Mouse (Mus musculus) heart, postnatal 0 days (tissue): Measurements from ENCODE around the gene Vamp1. TPM values are rescaled to one million over a fixed set of nuclear protein-coding genes. Genes with fewer than 3 reads are reported as not detected.

Source experiments
- ATAC-seq: fragments of 200-750 bp; cut with Nextera tagmentation; 2 replicates; pipeline ENCODE4 v1.8.0; 2017; ENCODE audit warnings: low read depth, moderate number of reproducible peaks, moderate library complexity; ENCODE audit not compliant: insufficient read depth
- DNase-seq: peaks from one replicate; pipeline ENCODE4 v3.0.0-alpha.2; 2016; ENCODE audit warnings: low spot score
- H3K27ac ChIP-seq: fragments of 300-500 bp; sonication (generic); 2 replicates; pipeline ENCODE4 v1.5.1; 2014; ENCODE audit warnings: low read depth, mild to moderate bottlenecking
- H3K27me3 ChIP-seq: fragments of 300-500 bp; sonication (generic); 2 replicates; pipeline ENCODE4 v1.6.1; 2014; ENCODE audit warnings: low read length, mixed read lengths; ENCODE audit not compliant: control insufficient read depth, insufficient read depth
- H3K36me3 ChIP-seq: fragments of 300-500 bp; sonication (generic); replicated peaks from 2 replicates; pipeline ENCODE4 v1.6.1; 2014; ENCODE audit warnings: low read length, mixed read lengths; ENCODE audit not compliant: control insufficient read depth, insufficient read depth
- H3K4me1 ChIP-seq: fragments of 300-500 bp; sonication (generic); 2 replicates; pipeline ENCODE4 v1.6.1; 2014; ENCODE audit warnings: antibody characterized with exemption; ENCODE audit not compliant: control insufficient read depth, insufficient read depth
- H3K4me2 ChIP-seq: fragments of 300-500 bp; sonication (generic); 2 replicates; pipeline ENCODE4 v1.6.1; 2014; ENCODE audit warnings: low read depth, mild to moderate bottlenecking, low read length, moderate library complexity
- H3K4me3 ChIP-seq: fragments of 300-500 bp; sonication (generic); 2 replicates; pipeline ENCODE4 v1.5.1; 2014; ENCODE audit warnings: low read depth, low read length
- H3K9ac ChIP-seq: fragments of 300-500 bp; sonication (generic); replicated peaks from 2 replicates; pipeline ENCODE4 v1.6.1; 2014; ENCODE audit warnings: low read depth, low read length, mixed read lengths
- H3K9me3 ChIP-seq: fragments of 300-500 bp; sonication (generic); replicated peaks from 2 replicates; pipeline ENCODE4 v1.6.1; 2016; ENCODE audit warnings: low read length; ENCODE audit not compliant: control insufficient read depth
- CTCF ChIP-seq: IDR thresholded peaks from 2 replicates; pipeline ENCODE4 v1.5.1; 2016; ENCODE audit warnings: antibody characterized with exemption, control low read depth, low read depth
- EP300 ChIP-seq: IDR thresholded peaks from 2 replicates; pipeline ENCODE4 v1.6.1; 2016; ENCODE audit warnings: antibody characterized with exemption, low read depth
- WGBS: fragments of 180-500 bp; shearing (Covaris S2); extraction: QIAGEN DNeasy Blood & Tissue Kit; methylation state at CpG from one replicate; pipeline ENCODE4 v1.1.7; 2014; 5-methylcytosine and 5-hydroxymethylcytosine counted together
- polyA plus RNA-seq: library from polyadenylated mRNA; unstranded; fragments of >200 nt; fragmentation: Nextera tagmentation; extraction: Ambion mirVana; gene quantifications from 2 replicates; pipeline ENCODE4 v1.2.1, GENCODE M21; 2015
- total RNA-seq: library from RNA; depleted of rRNA; stranded (reverse); fragments of >200 nt; gene quantifications from 2 replicates; pipeline ENCODE4 v1.2.3, GENCODE M21; 2014; ENCODE audit warnings: low replicate concordance

Vamp1 gene
- total and polyA plus RNA-seq, 2 experiments from 2014 or later: 3.6 to 5.4 TPM

DNA sequence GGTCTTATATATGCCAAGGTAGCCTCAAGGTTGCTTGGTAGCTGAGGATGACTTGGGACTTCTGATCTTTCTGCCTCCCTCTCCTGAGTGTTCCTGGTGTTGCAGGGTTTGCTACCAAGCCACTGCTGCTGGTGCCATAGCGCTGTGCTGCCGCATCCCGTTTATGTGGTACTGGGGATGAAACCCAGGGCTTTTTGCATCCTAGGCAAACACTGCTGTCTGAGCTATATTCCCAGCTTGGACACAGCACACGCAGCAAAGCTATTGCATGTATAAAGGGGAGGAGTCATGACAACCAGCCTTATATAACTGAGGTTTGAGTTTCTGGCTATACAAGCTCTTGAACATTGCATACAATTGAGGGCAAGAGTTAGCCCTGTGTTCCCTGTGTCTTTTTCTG lies 22.1 kb downstream of the Vamp1 start:
- Histone ChIP-seq H3K36me3 (no peaks in the 10 kb centered on the region), H3K27ac (peak overlapping the region; percentile 48; the same call in 1 of the 2 replicates), H3K4me3 (no peak overlapping the region; the same call in 1 of the 2 replicates), H3K4me2 (no peak overlapping the region; the same call in 1 of the 2 replicates), H3K4me1 (peaks cover 15% of the 10 kb centered on the region), H3K9me3 (no peaks in the 10 kb centered on the region), H3K27me3 (no peaks in the 10 kb centered on the region), H3K9ac (no peak overlapping the region)
- TF ChIP-seq EP300 (no peak), CTCF (no peak)
- ATAC-seq: no peak
- 88% methylated on average over 4 of the region's 4 CpGs for WGBS
- no peak for DNase-seq

DNA sequence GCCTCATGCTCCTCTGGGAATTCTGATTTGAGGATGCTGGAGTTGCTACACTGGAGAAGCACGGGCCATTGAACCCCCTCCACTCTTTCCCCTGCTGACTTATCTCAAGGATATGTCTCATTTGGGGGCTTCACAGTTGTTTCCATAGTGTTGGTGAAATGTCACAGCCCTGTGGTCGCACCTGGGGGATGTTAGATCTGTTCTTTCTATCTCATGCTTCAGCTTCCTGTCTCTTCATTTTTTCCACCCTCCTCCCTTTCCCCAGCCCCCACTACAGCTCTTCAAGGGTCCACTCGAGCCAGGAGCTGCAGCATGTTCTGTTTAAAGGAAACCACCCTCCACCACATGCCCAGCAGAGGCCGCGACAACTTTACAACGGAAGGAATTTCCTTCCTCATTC lies 23.0 kb downstream of the Vamp1 start:
- ATAC-seq (no peak), DNase-seq (no peak)
- Histone ChIP-seq H3K4me1 (peaks cover 10% of the 10 kb centered on the region; the same call in 1 of the 2 replicates), H3K36me3 (no peaks in the 10 kb centered on the region), H3K9me3 (no peaks in the 10 kb centered on the region), H3K4me2 (no peak overlapping the region), H3K27me3 (no peaks in the 10 kb centered on the region), H3K4me3 (no peak overlapping the region), H3K9ac (no peak overlapping the region; the same call in 1 of the 2 replicates), H3K27ac (no peak overlapping the region)
- 43% methylated on average over 6 of the region's 6 CpGs for WGBS
- TF ChIP-seq CTCF (no peak), EP300 (no peak)

DNA sequence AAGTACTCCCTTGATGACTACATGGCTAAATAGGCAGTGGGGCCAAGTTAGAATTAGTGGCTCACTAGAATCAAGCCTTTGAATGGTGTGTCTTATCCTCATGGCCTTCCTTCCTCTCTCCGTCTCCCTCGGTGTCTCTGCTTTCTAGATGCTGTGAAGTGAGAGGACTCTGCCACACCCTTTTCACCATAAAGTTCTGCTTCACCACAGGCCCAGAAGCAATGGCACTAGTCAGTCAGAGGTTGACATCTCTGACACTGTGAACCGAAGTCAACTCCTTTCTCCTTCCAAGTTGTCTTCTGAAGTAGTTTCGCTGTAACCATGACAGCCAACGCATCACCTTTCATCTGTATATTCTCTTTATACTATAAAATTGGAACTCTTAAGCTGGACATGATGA lies 24.2 kb downstream of the Vamp1 start:
- Histone ChIP-seq H3K9me3 (no peaks in the 10 kb centered on the region), H3K9ac (no peak overlapping the region), H3K36me3 (no peaks in the 10 kb centered on the region), H3K4me2 (no peak overlapping the region), H3K4me1 (peaks cover 6% of the 10 kb centered on the region; the same call in 1 of the 2 replicates), H3K4me3 (no peak overlapping the region), H3K27me3 (no peaks in the 10 kb centered on the region), H3K27ac (no peak overlapping the region)
- 87% methylated on average over 5 of the region's 5 CpGs for WGBS
- DNase-seq: no peak
- no peak for ATAC-seq
- no peak for TF ChIP-seq EP300
- TF ChIP-seq CTCF: no peak

DNA sequence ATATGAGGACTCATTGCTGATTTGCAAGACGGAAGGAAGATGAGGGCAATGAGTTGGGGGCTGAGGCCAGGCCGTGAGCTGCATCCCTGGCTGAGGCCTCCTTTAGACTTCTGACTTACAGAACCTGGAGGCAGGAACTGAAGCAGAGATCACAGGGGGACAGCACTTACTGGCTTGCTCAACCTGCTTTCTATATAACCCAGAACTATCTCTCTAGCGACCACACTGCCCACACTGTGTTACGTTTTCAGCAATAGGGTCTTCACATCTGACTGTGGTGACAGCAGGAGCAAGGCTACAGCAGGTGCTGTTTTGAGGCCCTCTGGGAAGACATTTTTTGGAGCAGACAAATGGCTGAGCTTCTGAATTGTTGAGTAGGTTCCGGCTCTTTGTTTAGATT lies 25.3 kb downstream of the Vamp1 start:
- 68% methylated on average over 5 of the region's 5 CpGs for WGBS

DNA sequence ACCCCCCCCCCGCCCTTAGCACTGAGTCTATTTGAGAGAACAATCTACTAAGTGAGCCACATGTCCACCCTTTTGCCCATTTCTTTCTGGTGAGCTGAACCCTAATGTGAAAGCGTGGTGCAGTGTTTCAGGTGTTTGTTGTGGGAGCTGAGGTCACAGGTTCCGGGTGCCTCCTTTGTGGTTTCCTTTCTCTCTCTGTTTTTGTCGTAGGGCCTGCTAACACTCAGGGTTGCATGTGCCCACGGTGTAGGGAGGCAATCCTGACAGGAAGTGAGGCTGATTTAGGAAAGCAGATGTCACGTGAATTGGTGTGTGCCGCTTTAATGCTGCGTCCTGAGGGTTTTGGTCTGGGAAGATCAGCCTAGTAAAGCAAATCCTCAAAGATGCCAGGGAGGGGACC lies 26.2 kb downstream of the Vamp1 start:
- no peak for TF ChIP-seq CTCF
- no peak for TF ChIP-seq EP300
- Histone ChIP-seq H3K36me3 (no peaks in the 10 kb centered on the region), H3K9me3 (no peaks in the 10 kb centered on the region), H3K4me2 (no peak overlapping the region), H3K4me1 (0 out of 2 replicates have a peak, but pooled peaks cover 6% of the 10 kb centered on the region), H3K4me3 (no peak overlapping the region), H3K27me3 (no peaks in the 10 kb centered on the region), H3K9ac (no peak overlapping the region), H3K27ac (no peak overlapping the region)
- WGBS: 73% methylated on average over 8 of the region's 8 CpGs
- ATAC-seq (no peak), DNase-seq (no peak)

More for the DNA sequence above, 25.3 kb downstream of the Vamp1 start:
- Histone ChIP-seq H3K9me3 (no peaks in the 10 kb centered on the region), H3K4me1 (0 out of 2 replicates have a peak, but pooled peaks cover 6% of the 10 kb centered on the region), H3K4me3 (no peak overlapping the region), H3K4me2 (no peak overlapping the region), H3K9ac (no peak overlapping the region), H3K36me3 (no peaks in the 10 kb centered on the region), H3K27ac (no peak overlapping the region; the same call in 1 of the 2 replicates), H3K27me3 (no peaks in the 10 kb centered on the region)
- DNase-seq (no peak), ATAC-seq (no peak)
- TF ChIP-seq EP300 (no peak), CTCF (no peak)

DNA sequence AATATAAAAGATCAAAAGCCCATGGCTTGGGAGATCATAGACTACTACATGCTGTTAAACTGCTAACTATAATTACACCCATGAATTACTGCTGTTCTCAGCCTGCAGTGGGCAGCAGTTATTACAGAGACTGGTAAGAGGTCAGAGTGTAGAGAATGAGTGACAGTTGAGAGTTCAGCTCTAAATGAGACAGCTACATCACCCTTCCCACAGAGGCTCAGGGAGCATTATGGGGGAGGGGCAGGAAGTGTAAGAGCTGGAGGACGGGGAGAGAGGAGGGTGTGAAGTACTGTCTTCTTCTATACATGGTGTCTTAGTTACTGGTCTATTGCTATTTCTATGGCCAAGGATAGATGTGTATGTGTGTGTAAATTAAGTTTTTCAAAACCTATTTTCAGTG lies 29.2 kb downstream of the Vamp1 start:
- no peak for ATAC-seq
- H3K9me3 ChIP-seq: no peaks in the 10 kb centered on the region
- H3K4me1 ChIP-seq: 0 out of 2 replicates have a peak, but pooled peaks cover 6% of the 10 kb centered on the region
- no peak for TF ChIP-seq CTCF
- TF ChIP-seq EP300: no peak
- no peaks in the 10 kb centered on the region for H3K27me3 ChIP-seq
- no peak overlapping the region for H3K4me3 ChIP-seq
- WGBS: 29% methylated on average over 1 of the region's 1 CpGs
- H3K36me3 ChIP-seq: no peaks in the 10 kb centered on the region
- no peak for DNase-seq
- no peak overlapping the region for H3K27ac ChIP-seq
- H3K9ac ChIP-seq: no peak overlapping the region
- H3K4me2 ChIP-seq: no peak overlapping the region
